Mouse (Mus musculus) monocyte, adult 2 months (primary cell): ENCODE data around the gene Ptgis.

Experiments
- DNase-seq, 2 experiments: peaks; one replicate each; pipeline ENCODE4 v3.0.0; 2022; ENCODE audit warnings: low spot score in 2 of 2, low read depth in 1 of 2

The Ptgis gene

DNA sequence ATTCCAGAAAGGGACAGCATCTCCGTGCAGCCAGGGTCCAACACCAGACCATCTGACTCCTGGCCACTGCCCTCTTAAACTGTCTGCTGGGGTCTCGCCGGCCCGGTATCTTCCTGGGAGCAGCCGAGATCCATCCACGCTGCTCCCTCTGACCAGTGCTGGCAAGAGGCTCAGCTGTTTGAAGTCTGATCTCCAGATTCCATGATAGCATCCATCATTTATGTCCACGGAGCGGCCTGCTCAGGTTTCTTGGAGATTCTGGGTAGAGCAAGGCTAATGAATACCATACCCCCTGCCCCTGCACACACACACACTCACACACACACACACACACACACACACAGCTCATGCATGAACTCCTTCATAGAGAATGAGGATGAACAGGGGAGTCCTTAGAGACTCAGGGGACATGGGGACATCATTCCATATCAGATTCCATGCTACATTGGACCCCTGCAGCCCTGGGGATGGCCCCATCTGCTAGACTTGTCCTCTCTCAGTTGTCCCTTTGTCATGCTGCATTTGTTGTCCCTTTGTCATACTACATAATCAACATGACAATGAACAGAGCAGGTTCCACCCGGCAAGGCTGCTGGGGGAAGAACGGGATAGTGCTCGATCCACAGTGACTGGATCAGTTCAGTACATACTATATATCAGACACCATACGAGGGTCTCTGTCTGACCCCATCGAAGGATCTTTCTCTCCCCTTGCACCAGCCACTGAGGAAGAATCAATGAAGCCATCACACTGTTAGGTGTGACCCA, 41.6 kb downstream of the Ptgis start:
- DNase-seq: no peak

DNA sequence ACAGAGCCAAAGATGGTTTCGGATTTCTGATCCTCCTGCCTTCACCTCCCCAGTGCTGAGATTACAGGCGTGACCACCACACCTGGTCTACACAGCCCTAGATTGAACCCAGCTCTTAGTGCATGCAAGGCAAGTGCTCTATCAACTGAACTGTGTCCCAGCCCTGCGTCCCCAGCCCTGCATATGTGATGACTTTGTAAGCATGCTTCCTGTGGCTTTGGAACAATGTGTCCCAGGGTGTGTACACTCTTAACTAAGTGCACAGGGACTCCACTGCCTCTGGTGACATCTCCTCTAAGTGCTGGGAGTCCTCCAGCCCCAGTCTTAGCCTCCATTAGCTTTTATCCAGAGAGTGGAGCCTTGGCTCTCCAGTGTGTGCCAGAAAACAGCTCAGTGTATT, 47.0 kb downstream of the Ptgis start:
- no peak for DNase-seq

DNA sequence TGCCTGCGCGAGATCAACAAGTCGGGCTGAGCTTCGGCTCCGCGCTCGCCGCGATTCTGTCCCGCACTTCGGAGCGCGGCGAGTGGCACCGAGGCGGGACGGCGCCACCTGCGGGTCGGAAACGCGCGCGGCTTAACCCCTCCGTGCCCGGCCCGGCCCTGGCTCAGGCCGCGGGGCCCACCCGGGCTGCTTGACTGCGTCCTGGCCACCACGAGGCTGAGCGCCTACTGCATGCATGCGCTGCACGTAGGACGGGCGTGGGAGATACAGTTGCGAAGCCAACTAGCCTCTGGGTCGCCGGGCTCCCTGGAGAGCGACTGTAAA, 50.4 kb downstream of the Ptgis start, which contains the start of gene Kcnb1:
Gene Kcnb1, minus strand, starts transcription at position 80 of the 324 bp plus-strand sequence.
- DNase-seq: no peak

DNA sequence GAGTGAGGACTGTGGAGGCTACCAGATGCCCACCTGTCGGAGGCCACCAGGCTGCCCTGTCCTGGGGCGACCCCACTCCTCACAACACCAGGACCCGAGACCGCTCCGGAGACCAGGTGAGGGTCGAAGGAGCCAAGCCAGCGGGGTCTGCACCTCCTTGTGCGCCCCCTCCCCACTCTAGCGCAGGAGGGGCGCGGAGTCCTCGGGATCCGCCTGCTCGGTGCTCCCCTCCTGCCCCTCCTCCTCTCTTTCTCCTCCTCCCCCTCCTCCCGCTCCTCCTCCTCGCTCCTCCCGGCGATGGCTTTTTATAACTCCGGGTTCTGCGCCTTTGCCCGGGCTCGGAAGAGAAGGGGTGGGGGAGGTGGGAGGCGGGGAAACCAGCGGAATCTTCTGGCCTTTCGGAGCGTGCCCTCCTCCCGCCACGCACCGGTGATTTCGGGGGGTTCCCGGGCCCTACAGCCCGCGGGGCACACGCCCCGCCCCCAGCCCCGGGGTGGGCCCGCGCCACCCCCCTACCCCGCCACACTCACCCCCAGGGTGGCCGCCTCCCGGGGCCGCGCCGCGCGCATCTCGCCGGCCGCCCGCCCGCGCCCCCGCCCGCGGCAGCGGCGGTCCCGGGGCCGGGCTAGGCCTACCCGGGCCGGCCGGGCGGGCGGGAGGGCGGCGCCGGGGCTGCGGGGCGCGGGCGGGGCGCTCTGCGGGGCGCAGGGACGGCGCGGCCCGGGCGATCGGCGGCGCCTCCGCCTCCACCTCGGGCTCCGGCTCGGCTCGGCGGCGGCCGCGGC, 50.9 kb downstream of the Ptgis start:
- DNase-seq: no peak

DNA sequence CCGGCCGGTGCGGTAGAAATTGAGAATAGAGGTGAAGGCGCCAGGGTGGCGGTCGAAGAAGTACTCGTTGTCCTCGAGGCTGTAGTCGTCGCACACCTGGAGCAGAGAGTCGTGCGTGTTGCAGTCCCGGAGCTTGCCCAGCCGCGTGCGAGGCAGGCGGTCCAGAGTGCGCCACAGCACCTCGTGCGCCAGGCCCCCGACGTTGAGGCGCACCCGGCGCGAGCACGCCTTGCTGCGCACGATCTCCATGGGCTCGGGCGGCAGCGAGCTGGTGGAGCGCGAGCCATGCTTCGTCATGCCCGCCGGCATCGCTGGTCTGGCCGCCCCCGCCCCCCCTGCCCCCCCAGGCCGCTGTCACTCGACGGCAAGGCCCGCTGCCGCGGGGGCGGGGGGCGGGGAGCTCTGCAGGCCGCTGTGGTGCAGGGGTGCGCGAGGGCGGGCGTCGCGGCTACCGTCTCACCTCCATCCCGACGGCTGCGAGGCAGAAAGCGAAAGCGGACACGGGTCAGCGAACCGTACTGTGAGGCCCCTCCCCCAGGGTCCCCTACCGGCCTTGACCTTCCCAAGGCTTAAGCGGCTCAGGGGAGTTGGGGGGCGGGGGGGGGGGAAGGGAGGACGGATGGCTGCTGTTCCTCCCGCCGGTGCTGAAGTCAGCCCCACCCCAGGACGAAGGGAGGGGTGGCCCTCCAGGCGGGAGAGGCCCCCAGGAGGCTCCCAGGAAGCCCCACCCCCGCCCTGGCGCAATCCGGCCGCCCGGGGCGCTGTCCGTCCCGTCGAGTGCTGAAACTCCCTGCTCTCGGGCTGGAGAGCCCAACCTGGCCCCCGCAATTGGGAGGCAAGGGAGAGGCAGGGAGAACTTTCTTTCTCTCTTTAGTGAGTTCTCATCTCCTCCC, 51.8 kb downstream of the Ptgis start:
- peak; percentile 27 to 38 for DNase-seq

DNA sequence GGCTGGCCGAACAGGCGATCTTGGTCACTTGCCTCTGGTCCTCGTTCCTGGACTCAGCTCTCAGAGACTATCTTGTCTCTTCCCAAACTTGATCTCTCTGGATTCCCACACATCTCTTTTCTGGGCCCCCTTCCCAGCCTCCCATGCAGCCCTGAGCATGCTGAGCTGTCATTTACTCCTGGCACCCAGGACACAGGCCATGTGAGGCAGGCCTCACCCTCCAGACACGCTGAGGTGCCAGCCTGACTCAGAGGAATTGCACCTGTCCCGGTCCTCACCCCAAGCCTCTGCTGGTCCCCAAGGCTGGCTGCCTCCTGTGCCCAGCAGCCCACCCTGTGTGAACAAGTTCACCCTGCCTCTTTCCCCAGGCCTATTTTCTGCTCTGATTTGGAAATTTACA, 53.3 kb downstream of the Ptgis start:
- DNase-seq: no peak

DNA sequence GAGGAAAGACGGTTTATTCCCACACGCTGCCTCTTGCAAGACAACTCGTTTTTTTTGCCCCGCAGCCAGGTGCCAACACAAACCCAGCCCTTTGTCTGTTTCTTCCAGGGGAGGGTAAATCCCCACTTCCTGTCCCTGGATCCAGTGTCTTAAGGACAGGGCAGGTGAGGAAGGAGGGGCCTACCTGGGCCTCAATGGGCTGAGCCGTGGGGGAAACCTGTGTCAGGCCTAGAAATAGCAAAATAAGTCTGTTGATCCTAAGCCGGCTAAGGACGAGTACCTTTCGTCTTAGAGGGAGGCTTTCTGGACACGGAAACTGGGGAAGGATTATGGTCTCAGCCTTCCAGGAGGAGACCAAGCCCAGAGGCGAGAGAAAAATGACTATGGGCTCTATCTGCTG, 53.9 kb downstream of the Ptgis start:
- no peak for DNase-seq

DNA sequence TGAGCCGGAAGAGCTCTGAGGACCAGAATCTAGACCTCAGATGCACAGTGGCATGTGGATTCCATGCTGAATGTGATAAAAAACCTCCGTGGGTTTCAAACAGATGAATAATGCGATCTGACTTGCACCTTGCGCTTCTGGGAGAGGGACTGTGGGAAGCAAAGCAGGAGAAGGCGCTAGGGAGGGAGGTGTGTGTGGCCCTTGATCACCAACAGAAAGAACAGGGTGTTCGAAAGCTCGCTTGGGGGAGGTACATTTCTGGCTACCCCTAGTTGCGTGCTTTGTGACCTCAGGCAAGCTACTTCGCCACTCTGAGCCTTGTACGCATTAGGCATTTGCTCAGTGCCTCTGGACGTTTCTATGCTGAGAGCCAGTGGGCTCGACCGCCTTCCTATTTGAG, 54.4 kb downstream of the Ptgis start:
- DNase-seq: no peak

DNA sequence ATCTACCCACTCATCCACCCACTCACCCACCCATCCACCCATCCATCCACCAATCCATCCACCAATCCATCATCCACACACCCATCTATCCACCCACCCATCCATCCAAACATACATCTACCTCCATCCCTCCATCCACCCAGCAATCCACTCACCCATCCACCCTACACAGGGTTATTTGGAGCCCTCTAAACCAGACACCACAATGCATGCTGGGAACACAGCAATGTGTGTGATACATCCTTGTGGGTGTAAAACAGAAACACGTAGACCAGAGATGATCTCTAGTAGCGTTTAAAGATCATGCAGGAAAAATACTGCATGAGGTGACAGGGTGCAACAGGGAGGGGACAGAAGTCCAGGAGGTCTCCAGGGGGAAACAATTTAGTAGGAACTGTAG, 55.0 kb downstream of the Ptgis start:
- DNase-seq: no peak

DNA sequence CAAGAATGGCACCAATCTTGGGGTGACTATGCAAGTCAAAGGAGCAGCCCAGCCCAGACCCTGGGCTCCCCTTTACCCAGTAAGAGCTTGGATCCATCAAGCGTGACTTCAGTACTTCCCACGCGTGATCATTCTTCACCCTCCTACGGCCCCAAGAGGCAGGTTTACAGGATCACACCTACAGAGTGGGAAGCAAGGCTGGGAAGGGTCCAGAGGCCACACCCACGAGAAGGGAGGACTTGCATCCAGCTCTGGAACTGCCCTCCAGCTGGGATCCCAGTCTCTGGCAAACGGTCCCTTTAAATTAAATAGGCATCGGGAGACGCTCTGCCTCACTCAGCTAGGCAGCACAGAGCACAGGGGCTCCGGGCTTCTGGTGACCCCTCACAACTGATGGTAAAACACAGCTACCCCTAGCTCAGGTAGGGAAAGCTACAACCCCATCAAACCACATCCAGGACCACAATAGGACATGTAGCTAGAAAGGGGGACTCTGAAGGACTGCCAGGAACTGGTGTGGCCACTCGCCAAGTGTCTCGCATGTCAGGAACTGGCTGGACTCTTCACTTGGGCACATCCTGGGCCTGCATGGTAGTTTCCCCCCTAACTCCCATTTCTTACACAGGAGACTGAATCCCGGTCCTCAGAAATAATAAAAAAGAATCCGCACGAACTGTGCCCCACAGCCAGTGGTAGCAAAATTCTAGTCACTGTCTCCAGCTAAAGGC, 58.6 kb downstream of the Ptgis start:
- DNase-seq: no peak

DNA sequence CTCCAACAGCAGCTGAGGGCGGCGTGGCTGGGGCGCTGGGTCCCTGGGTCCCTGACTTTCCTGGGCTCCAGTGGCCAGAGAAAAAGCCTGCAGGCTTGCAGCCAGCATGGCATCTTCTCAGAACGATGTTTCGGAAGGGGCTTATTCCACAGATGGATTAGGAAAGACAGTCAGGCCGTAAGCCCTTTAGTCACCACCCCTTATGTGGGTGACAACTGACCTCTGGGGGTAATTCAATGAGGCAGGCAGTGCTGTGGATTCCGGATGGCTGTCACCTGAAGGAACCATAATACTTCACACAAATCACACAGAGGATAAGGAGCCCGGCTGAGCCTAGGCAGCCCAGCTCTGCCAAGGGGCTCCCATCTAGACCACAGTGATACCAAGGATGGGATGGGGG, 59.3 kb downstream of the Ptgis start:
- no peak for DNase-seq

DNA sequence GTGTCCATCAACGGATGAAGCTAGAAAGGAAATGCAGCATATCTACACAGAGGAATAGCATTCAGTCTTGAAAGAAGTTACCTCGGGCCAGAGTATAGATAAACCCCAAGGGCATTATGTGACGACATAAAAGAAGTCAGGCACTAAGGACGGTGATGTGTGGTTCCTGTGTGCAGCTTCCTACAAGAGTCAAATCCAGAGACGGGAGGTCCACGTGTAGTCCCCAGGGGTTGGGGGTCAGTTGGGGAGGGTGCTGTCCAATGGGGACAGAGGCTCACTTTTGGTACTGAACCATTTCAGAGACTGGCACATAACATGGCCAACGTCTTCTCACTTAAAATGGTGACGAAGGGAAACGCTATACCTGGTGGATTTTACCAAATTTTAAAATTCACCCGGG, 61.1 kb downstream of the Ptgis start:
- no peak for DNase-seq

DNA sequence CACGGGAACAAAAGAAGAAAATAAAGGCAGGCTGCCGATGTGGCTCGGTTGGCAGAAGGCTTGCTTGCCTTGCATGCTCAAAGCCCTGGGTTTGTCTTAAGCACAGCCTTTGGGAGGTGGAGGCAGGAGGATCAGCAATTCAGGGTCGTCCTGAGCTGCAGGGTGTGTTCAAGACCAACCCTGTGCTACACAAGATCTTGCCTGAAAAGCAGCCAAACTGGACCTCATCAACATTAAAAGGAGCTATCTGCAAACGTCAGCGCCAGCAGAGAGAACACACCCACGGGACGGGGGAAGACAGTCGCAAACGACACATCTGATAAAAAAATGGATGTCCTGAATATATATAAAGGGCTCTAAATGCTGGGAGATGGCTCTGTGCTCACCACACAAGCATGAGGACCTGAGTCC, 63.2 kb downstream of the Ptgis start:
- DNase-seq: no peak

DNA sequence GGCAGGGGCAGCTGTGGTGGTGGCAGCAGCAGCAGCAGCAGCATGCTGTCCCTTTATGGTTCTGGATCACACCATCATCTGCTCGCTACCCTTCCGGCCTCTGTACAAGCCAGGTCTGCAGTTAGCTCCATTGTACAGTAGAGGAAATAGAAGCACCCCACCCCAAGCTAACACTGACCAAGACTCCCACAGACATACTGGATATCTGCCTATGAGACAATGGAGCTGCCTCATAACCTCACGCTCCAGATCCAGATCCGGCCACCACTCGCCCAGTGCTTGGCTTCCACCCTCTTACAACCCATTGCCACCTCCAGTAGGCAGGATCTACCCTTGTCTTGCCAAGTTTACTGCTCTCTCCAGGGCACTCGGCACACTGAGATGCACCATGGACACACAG, 65.1 kb downstream of the Ptgis start:
- no peak for DNase-seq

DNA sequence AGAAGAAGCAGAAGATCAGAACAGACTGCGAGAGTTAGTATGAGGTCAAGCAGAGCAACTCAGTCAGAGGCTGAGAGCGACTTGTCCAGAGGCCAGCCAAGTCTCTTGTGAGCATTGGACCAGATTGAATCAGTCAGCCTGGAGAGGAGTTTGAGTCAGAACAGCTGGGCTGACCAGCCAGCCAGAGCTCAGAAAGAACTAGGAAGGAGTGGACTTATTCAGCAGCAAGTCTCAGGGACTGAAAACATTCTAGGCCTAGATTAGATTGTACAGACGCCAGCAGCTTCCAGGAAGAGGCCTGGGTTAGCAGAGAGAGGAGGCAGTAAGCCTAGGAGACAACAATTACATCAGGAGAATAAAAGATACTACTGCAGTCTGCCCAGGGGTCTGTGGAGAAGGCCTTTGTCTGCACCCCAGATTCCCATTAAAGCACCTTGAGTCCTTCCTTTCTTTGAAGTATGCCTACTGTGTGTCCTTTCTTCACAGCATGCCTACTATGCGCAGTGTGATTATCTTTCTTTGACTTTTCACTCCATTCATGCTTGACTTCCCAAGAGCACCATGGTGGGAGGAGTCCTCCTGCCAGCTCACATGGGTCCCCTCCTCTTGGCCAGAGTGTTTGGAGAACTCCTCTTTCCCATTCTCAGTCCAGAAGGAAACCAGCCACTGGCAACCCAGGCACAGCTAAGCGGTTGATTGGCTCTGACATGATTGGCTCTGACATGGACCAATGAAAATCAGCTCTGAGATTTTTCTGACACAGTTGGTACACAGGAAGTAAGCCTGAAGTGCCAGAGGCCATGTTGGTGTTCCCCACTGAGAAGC, 67.1 kb downstream of the Ptgis start:
- no peak for DNase-seq

DNA sequence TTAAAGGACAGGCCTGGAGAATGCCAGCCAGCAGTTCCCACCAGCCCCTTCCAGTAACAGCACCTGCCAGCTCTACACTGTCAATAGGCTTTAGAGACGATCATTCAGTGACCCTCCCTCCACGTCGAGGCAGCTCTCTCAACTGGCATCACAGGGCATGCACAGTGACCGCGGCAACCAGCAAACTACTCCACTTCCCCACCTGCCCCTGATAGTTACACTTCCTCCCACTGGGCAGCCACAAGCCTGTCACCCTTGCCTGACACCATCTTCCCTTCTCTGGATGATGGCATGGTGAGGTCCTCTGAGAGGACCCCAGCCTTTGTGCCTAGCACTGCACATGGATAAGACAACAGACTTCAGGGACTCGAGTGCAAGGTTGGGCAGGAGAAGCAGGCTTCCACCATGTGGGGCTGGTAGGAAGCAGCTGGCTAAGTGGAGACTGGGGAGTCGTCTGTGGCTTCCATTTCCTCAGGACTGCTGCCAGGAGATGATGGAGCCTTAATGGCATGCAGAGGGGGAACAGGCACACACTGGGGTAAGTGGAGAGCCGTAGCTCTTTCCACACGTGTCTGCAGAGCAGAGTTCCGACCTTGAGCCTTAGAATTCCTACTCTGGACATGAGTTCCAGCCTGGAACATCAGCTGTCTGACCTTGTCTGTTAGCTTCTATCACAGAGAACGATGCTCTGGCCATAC, 72.7 kb downstream of the Ptgis start:
- DNase-seq: no peak

DNA sequence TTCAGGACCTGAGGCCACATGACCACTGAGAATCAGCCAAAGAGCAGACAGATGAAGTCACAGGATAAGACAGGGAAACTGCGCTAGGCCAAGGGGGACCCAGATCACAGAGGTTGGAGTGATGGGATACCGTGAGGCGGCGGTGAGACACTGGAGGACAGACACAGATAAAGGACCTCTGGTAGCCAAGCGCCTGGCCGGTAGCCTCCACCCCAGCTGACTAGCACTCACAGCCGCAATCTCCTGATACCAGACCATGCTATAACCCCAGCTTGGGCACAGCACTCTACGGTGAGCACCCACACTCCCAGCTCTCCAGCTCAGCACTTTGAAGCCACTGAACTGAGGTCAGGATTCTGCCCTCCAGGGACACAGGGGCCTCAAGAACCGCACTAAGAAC, 76.8 kb downstream of the Ptgis start:
- DNase-seq: no peak

DNA sequence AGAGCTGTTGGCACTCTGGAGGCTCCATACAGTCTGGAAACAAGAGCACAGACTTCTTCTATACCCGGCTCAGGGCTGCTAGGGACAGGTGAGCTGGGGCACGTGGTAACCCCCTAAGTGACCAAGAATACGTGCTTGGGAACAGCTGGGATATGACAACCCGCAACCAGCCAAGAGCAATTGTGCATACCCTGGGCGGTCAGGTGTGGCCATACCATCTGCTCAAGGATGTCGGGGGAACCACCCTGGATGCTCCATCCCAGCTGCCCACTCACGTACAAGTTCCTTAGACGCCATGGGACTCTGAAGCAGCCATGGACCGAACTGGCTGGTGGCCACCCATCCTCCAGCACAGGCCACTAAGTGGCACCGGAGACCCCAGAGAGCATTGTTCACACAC, 77.3 kb downstream of the Ptgis start:
- no peak for DNase-seq

DNA sequence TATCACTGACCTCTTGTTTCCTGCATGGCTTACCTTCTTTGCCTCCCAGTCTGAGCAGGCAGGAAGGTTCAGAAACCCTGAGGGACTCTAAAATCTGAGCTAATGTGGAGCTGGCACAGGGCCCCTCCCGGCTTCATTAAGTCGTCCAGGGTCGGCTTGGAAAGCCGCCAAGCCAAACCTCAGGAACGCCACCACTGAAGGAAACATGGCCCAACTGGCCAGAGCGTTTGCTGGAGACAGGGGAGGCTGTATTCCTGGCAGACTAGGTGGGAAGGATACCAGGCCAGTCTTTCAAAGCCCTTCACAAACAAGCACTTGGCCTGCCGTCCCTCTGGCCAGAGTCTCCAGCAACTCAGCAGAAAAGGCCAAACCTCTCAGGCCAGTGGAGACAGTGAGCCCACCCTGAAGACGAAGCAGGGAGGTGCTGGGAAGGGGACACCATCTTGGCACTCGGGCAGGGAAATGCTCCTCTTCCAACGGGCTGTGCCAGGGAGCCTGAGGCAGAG, 77.8 kb downstream of the Ptgis start:
- DNase-seq: no peak
